ENCODE assay signal across 9 mouse cellular contexts in the genomic region with DNA sequence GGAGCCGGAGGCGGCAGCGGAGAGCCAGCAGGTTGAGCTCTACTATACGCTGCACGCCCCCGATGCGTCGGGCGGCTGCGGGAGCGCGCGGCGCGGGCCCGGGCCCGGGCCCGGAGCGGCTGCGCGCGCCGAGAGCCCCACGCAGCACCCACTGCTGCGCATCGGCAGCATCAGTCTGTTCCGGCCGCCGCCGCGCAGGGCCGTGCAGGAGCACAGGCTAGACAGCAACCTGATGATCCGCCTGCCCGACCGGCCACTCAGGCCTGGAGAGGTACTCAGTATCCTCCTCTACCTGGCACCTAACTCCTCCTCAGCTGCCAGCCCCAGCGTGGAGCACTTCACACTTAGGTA. TPM values are rescaled to one million over a fixed set of nuclear protein-coding genes. Genes with fewer than 3 reads are reported as not detected.
A peak's percentile ranks its signal among the peaks of the same experiment; 100 is the strongest.
DNase-seq lines count a peak whose midpoint lies in the region; ATAC-seq and TF ChIP-seq lines count a peak whose summit lies in the region.
"Had no signal": no experiment of that assay in that cellular context is flagged by ENCODE, and none has a peak within 500 bp of the region (broad histone marks: within the 10 kb centered on the region; RNA-seq: fewer than 3 reads in every experiment).

No protein-coding gene starts in this region.

- H3K4me1 ChIP-seq in embryonic facial prominence, embryonic 12.5 days: peaks cover 11% of the 10 kb centered on the region
- no peaks in the 10 kb centered on the region for H3K4me1 ChIP-seq in hindbrain, postnatal 0 days (ENCODE audit: insufficient read depth, low read length)
- H3K4me1 ChIP-seq in neural tube, embryonic 12.5 days: peaks cover 13% of the 10 kb centered on the region

- TF ChIP-seq CTCF in left cerebral cortex, adult 2 months (IDR thresholded peaks at IDR 0.05): no peak
- no peak for TF ChIP-seq CTCF in hindbrain, postnatal 0 days (IDR thresholded peaks at IDR 0.05; ENCODE audit: low read depth)

- H3K9me3 ChIP-seq in embryonic facial prominence, embryonic 12.5 days: no peaks in the 10 kb centered on the region
- H3K9me3 ChIP-seq in hindbrain, postnatal 0 days (ENCODE audit: low read length): no peaks in the 10 kb centered on the region
- H3K9me3 ChIP-seq in neural tube, embryonic 12.5 days: no peaks in the 10 kb centered on the region

- no peak overlapping the region for H3K27ac ChIP-seq in left cerebral cortex, adult 2 months
- no peak overlapping the region for H3K27ac ChIP-seq in embryonic facial prominence, embryonic 12.5 days
- H3K27ac ChIP-seq in hindbrain, postnatal 0 days: no peak overlapping the region
- no peak overlapping the region for H3K27ac ChIP-seq in neural tube, embryonic 12.5 days

- intact Hi-C loops in left cerebral cortex, adult 2 months (cut with DNase I): no loop called here
- intact Hi-C loops in left cerebral cortex, postnatal 4 days (cut with DNase I): no loop called here

- peaks cover 64% of the 10 kb centered on the region for H3K27me3 ChIP-seq in embryonic facial prominence, embryonic 12.5 days
- peaks cover 14% of the 10 kb centered on the region; the same call in 1 of the 2 replicates for H3K27me3 ChIP-seq in hindbrain, postnatal 0 days (ENCODE audit: insufficient read depth, low read length)
- H3K27me3 ChIP-seq in neural tube, embryonic 12.5 days (replicated peaks): peaks cover 39% of the 10 kb centered on the region

- DNase-seq in left cerebral cortex, adult 2 months (ENCODE audit: extremely low spot score in 1 of 2, low spot score in 2 of 2): peak; percentile 20 to 35
- no peak for DNase-seq in left cerebral cortex, postnatal 4 days
- peak; percentile 57 for DNase-seq in hindbrain, postnatal 0 days (ENCODE audit: low spot score)
- no peak for DNase-seq in thymus, postnatal 14 days
- no peak for DNase-seq in frontal cortex, adult 2 months (ENCODE audit: extremely low spot score in 1 of 2, low spot score in 1 of 2)
- DNase-seq in layer of hippocampus, postnatal 14 days (ENCODE audit: low spot score in 2 of 2): no peak

- peak overlapping the region; percentile 44 for H3K4me3 ChIP-seq in left cerebral cortex, adult 2 months
- peak overlapping the region; percentile 40 for H3K4me3 ChIP-seq in embryonic facial prominence, embryonic 12.5 days
- peak overlapping the region; percentile 46 for H3K4me3 ChIP-seq in hindbrain, postnatal 0 days (ENCODE audit: low read length)
- peak overlapping the region; percentile 42 for H3K4me3 ChIP-seq in neural tube, embryonic 12.5 days
- H3K4me3 ChIP-seq: erythroblast, embryonic 14.5 days had no signal

- H3K36me3 ChIP-seq in embryonic facial prominence, embryonic 12.5 days: no peaks in the 10 kb centered on the region
- H3K36me3 ChIP-seq in hindbrain, postnatal 0 days (ENCODE audit: insufficient read depth, low read length): 0 out of 2 replicates have a peak, but pooled peaks cover 3% of the 10 kb centered on the region
- 0 out of 2 replicates have a peak, but pooled peaks cover 7% of the 10 kb centered on the region for H3K36me3 ChIP-seq in neural tube, embryonic 12.5 days

- H3K9ac ChIP-seq in embryonic facial prominence, embryonic 12.5 days: no peak overlapping the region
- H3K9ac ChIP-seq in hindbrain, postnatal 0 days (replicated peaks; ENCODE audit: low read length): peak overlapping the region; percentile 51
- peak overlapping the region; percentile 56 for H3K9ac ChIP-seq in neural tube, embryonic 12.5 days

- ATAC-seq in embryonic facial prominence, embryonic 12.5 days (ENCODE audit: insufficient number of reproducible peaks, insufficient read depth, low FRiP score, low TSS enrichment): peak; percentile 67; the same call in 1 of the 2 replicates
- peak; percentile 42; the same call in 1 of the 2 replicates for ATAC-seq in hindbrain, postnatal 0 days
- ATAC-seq in neural tube, embryonic 12.5 days (ENCODE audit: low FRiP score, low read depth): no peak

- 3% methylated on average over 36 of the region's 36 CpGs for WGBS in embryonic facial prominence, embryonic 12.5 days
- 3% methylated on average over 27 of the region's 36 CpGs for WGBS in hindbrain, postnatal 0 days
- WGBS in neural tube, embryonic 12.5 days: 5% methylated on average over 36 of the region's 36 CpGs

- H3K4me2 ChIP-seq in embryonic facial prominence, embryonic 12.5 days (replicated peaks): peak overlapping the region; percentile 79
- peak overlapping the region; percentile 68 for H3K4me2 ChIP-seq in hindbrain, postnatal 0 days (ENCODE audit: low read depth, low read length)
- H3K4me2 ChIP-seq in neural tube, embryonic 12.5 days (replicated peaks): peak overlapping the region; percentile 79

RNA-seq across cellular contexts. Expression of gene Tmem132e, which starts 46.1 kb away (rescaled TPM):
- 10 to 100 TPM; 19.2 to 23.7 TPM for total RNA-seq in left cerebral cortex, adult 2 months (2021)
- 10 to 100 TPM; 16.0 to 16.8 TPM for total RNA-seq in left cerebral cortex, postnatal 4 days (2021)
- polyA plus RNA-seq in embryonic facial prominence, embryonic 12.5 days (2016; fragmentation: Nextera tagmentation; extraction: Ambion mirVana): 1.8 and 2.4 TPM in 2 replicates
- total RNA-seq in hindbrain, postnatal 0 days (2014; rRNA removed): 48.9 and 52.8 TPM in 2 replicates
- polyA plus RNA-seq in hindbrain, postnatal 0 days (2015; fragmentation: Nextera tagmentation; extraction: Ambion mirVana): 4.0 and 4.6 TPM in 2 replicates
- 7.1 and 8.8 TPM in 2 replicates for polyA plus RNA-seq in neural tube, embryonic 12.5 days (2016; fragmentation: Nextera tagmentation; extraction: Ambion mirVana)
- polyA plus RNA-seq in frontal cortex, adult 2 months (2012; rRNA removed): 8.6 and 9.9 TPM in 2 replicates
- total RNA-seq in layer of hippocampus, postnatal 14 days (2021): 10 to 100 TPM in 1 of 2 experiments, 1 to 10 TPM in 1; 9.9 to 13.9 TPM
- polyA plus RNA-seq: erythroblast, embryonic 14.5 days had no signal

Comparison
In these comparisons a context has a peak if more than half of its experiments do, and no peak if none do; other contexts are left out.
1. DNase-seq: peak in left cerebral cortex, adult 2 months (2 of 2) and hindbrain, postnatal 0 days (single experiment); none in left cerebral cortex, postnatal 4 days (single experiment), thymus, postnatal 14 days (single experiment), frontal cortex, adult 2 months (0 of 2) and layer of hippocampus, postnatal 14 days (0 of 2).
2. Peak in every context shown above with its lines, with median percentiles within 50 percentile points of each other: H3K4me3 ChIP-seq and H3K4me2 ChIP-seq.